Mouse (Mus musculus): ENCODE results near the gene Stpg2. TPM values are rescaled to one million over a fixed set of nuclear protein-coding genes. Genes with fewer than 3 reads are reported as not detected.
"Not testable (repeated sequence)": the region's sequence is repeated elsewhere in the genome, so short reads cannot be mapped to it uniquely, and the experiment has no call there.

The Stpg2 gene
- total RNA-seq, 1 experiment from 2014 or later, result 0.23 TPM

- no peak for ATAC-seq (ENCODE audit: extremely low read depth, insufficient number of reproducible peaks, low FRiP score, poor library complexity, severe bottlenecking)
Observed at GRCm38 (mm10) chr3:139397077-139397865, 191.8 kb downstream of the Stpg2 start.

- no peak for ATAC-seq (ENCODE audit: extremely low read depth, insufficient number of reproducible peaks, low FRiP score, poor library complexity, severe bottlenecking)
Observed at GRCm38 (mm10) chr3:139404673-139405072, 199.2 kb downstream of the Stpg2 start.

GRCm38 (mm10) chr3:139419142-139419541 lies 213.6 kb downstream of the Stpg2 start:
- ATAC-seq (ENCODE audit: extremely low read depth, insufficient number of reproducible peaks, low FRiP score, poor library complexity, severe bottlenecking), result no peak

- no peak for ATAC-seq (ENCODE audit: extremely low read depth, insufficient number of reproducible peaks, low FRiP score, poor library complexity, severe bottlenecking)
Observed at GRCm38 (mm10) chr3:139442170-139442569, 236.7 kb downstream of the Stpg2 start.

- no peak for ATAC-seq (ENCODE audit: extremely low read depth, insufficient number of reproducible peaks, low FRiP score, poor library complexity, severe bottlenecking)
Observed at GRCm38 (mm10) chr3:139495939-139496338, 290.4 kb downstream of the Stpg2 start.

- no peak for ATAC-seq (ENCODE audit: extremely low read depth, insufficient number of reproducible peaks, low FRiP score, poor library complexity, severe bottlenecking)
Observed at GRCm38 (mm10) chr3:139502216-139502615, 296.7 kb downstream of the Stpg2 start.

GRCm38 (mm10) chr3:139509275-139509985 lies 303.9 kb downstream of the Stpg2 start:
- no peak for ATAC-seq (ENCODE audit: extremely low read depth, insufficient number of reproducible peaks, low FRiP score, poor library complexity, severe bottlenecking)

- no peak for ATAC-seq (ENCODE audit: extremely low read depth, insufficient number of reproducible peaks, low FRiP score, poor library complexity, severe bottlenecking)
Observed at GRCm38 (mm10) chr3:139578496-139578895, 373.0 kb downstream of the Stpg2 start.

- ATAC-seq (ENCODE audit: extremely low read depth, insufficient number of reproducible peaks, low FRiP score, poor library complexity, severe bottlenecking), result no peak
Observed at GRCm38 (mm10) chr3:139581298-139581697, 375.8 kb downstream of the Stpg2 start.

GRCm38 (mm10) chr3:139599508-139599907 lies 394.0 kb downstream of the Stpg2 start:
- no peak for ATAC-seq (ENCODE audit: extremely low read depth, insufficient number of reproducible peaks, low FRiP score, poor library complexity, severe bottlenecking)

GRCm38 (mm10) chr3:139608267-139608666 lies 402.8 kb downstream of the Stpg2 start:
- ATAC-seq (ENCODE audit: extremely low read depth, insufficient number of reproducible peaks, low FRiP score, poor library complexity, severe bottlenecking), result not testable (repeated sequence)

- no peak for ATAC-seq (ENCODE audit: extremely low read depth, insufficient number of reproducible peaks, low FRiP score, poor library complexity, severe bottlenecking)
Observed at GRCm38 (mm10) chr3:139614641-139615040, 409.1 kb downstream of the Stpg2 start.

- no peak for ATAC-seq (ENCODE audit: extremely low read depth, insufficient number of reproducible peaks, low FRiP score, poor library complexity, severe bottlenecking)
Observed at GRCm38 (mm10) chr3:139615791-139616190, 410.3 kb downstream of the Stpg2 start.

- ATAC-seq (ENCODE audit: extremely low read depth, insufficient number of reproducible peaks, low FRiP score, poor library complexity, severe bottlenecking), result no peak
Observed at GRCm38 (mm10) chr3:139637887-139638286, 432.4 kb downstream of the Stpg2 start.

- no peak for ATAC-seq (ENCODE audit: extremely low read depth, insufficient number of reproducible peaks, low FRiP score, poor library complexity, severe bottlenecking)
Observed at GRCm38 (mm10) chr3:139651505-139651904, 446.0 kb downstream of the Stpg2 start.

GRCm38 (mm10) chr3:139659416-139659815 lies 453.9 kb downstream of the Stpg2 start:
- ATAC-seq (ENCODE audit: extremely low read depth, insufficient number of reproducible peaks, low FRiP score, poor library complexity, severe bottlenecking), result no peak

GRCm38 (mm10) chr3:139662241-139662640 lies 456.7 kb downstream of the Stpg2 start:
- no peak for ATAC-seq (ENCODE audit: extremely low read depth, insufficient number of reproducible peaks, low FRiP score, poor library complexity, severe bottlenecking)

- no peak for ATAC-seq (ENCODE audit: extremely low read depth, insufficient number of reproducible peaks, low FRiP score, poor library complexity, severe bottlenecking)
Observed at GRCm38 (mm10) chr3:139663712-139664245, 458.3 kb downstream of the Stpg2 start.

GRCm38 (mm10) chr3:139665047-139665446 lies 459.6 kb downstream of the Stpg2 start:
- ATAC-seq (ENCODE audit: extremely low read depth, insufficient number of reproducible peaks, low FRiP score, poor library complexity, severe bottlenecking), result no peak

- no peak for ATAC-seq (ENCODE audit: extremely low read depth, insufficient number of reproducible peaks, low FRiP score, poor library complexity, severe bottlenecking)
Observed at GRCm38 (mm10) chr3:139676192-139676591, 470.7 kb downstream of the Stpg2 start.
